Mouse (Mus musculus) brain, embryonic 14.5 days (tissue): Measurements from ENCODE around the gene Fads2. TPM values are rescaled to one million over a fixed set of nuclear protein-coding genes. Genes with fewer than 3 reads are reported as not detected.
"Not testable (repeated sequence)": the region's sequence is repeated elsewhere in the genome, so short reads cannot be mapped to it uniquely, and the experiment has no call there.

Experiments
- DNase-seq: peaks from one replicate; pipeline ENCODE4 v3.0.0-alpha.2; 2011; ENCODE audit warnings: low read depth
- CTCF ChIP-seq: fragments of 200-500 bp; IDR thresholded peaks from 2 replicates; pipeline ENCODE4 v1.5.1; 2012; ENCODE audit warnings: inconsistent platforms, mild to moderate bottlenecking, moderate library complexity, borderline replicate concordance; ENCODE audit not compliant: insufficient read depth, insufficient read length; ENCODE audit errors: extremely low read depth
- POLR2A ChIP-seq: fragments of 200-500 bp; IDR thresholded peaks from 2 replicates; pipeline ENCODE4 v1.6.1; 2012; ENCODE audit warnings: mild to moderate bottlenecking, inconsistent platforms, borderline replicate concordance; ENCODE audit not compliant: poor library complexity, insufficient read depth, insufficient read length, severe bottlenecking; ENCODE audit errors: extremely low read depth
- polyA plus RNA-seq: library from polyadenylated mRNA; depleted of rRNA; stranded (reverse); fragments of >200 nt; gene quantifications from 2 replicates; pipeline ENCODE4 v1.2.3, GENCODE M21; 2012; rRNA removed

The Fads2 gene
- 195 and 216 TPM in 2 replicates for polyA plus RNA-seq

GRCm38 (mm10) chr19:10101341-10102053 lies at the start of gene Fads2:
Gene Fads2 (minus strand): TSS chr19:10101746.
- TF ChIP-seq POLR2A = peak; percentile 70
- TF ChIP-seq CTCF = 0 out of 2 replicates have a peak, but pooled peaks have one; percentile 3
- DNase-seq = peak; percentile 99

- DNase-seq = no peak
- TF ChIP-seq CTCF (no peak), POLR2A (no peak)
These were observed 47.6 kb upstream of the Fads2 start for GRCm38 (mm10) chr19:10149189-10149588.

DNA sequence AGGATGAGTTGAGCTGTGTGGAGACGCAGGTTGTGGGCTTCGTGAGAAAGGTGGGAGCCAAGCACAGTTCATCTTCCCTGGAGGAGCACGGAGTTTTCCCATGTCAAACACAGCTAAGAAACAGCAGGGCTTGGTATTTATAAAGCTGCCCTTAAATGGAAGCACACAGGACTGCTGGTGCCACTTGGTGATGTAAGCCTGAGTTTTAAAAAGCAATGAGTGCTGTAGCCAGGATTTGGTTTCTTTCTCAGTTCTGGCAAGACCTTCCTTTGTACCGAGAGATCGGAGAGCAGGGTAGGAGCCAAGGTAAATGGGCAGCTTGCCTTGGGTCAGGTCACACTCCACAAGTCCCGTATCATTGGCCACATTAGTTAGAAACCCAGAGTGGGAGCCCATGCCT lies 47.0 kb upstream of the Fads2 start:
- TF ChIP-seq POLR2A = no peak
- no peak for TF ChIP-seq CTCF
- DNase-seq = peak; percentile 6

DNA sequence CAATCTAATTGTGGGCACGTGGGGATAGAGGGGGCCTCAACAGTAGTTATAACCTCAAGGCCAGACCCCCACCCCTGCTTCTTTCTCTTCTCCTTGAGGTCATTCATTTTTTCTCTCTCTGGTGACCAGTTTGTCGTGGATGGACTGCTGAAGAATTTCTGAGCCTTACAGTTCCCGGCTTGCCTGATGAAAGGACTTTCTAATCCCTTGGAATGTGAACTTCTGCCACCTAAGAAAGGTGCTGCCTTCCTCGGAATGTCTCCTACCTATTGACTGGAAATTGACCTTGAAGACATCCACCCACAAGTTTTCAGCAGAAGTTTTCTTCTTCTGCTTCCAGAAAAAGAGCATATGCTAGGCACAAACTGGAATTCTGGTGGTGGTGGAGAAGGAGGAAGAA lies 42.9 kb upstream of the Fads2 start:
- no peak for TF ChIP-seq CTCF
- TF ChIP-seq POLR2A = no peak
- DNase-seq = no peak

DNA sequence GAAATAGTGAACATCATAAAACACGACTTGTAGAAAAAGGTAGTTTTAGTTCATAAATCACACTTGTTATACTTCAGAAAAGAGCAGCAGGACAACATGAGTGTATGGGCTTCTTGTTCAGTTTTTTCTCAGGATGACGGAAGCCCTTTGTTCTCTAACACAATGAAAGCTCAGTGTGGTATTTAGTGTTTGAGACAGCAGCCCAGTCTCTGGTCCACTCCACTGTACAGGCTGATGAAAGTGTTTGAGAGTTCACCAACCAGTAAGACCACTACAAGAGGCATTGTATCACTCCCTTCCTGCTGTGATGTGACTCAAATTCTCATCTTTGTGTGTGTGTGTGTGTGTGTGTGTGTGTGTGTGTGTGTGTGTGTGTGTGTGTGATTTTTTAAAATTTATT lies 42.1 kb upstream of the Fads2 start:
- DNase-seq = peak; percentile 60
- no peak for TF ChIP-seq CTCF
- no peak for TF ChIP-seq POLR2A

DNA sequence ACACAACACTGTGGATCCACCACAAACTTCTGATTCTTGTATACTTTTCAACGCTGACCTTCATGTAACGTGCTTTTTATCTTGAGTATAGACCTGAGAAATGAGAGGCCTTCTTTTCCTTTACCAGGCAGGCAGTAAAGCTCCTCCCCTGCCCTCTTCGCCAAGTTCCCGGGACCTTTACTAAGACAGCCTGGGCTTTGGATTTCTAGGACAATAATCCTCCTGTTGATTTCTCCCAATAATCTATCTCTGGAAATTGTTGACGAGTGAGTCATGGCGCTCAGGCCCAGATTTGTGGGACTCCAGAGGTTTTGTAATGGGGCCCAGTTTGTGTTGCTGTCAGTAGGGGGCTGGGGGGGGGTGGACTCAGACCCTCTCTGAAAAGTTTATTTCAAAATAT lies 38.2 kb upstream of the Fads2 start:
- no peak for TF ChIP-seq CTCF
- TF ChIP-seq POLR2A = no peak
- DNase-seq = no peak

DNA sequence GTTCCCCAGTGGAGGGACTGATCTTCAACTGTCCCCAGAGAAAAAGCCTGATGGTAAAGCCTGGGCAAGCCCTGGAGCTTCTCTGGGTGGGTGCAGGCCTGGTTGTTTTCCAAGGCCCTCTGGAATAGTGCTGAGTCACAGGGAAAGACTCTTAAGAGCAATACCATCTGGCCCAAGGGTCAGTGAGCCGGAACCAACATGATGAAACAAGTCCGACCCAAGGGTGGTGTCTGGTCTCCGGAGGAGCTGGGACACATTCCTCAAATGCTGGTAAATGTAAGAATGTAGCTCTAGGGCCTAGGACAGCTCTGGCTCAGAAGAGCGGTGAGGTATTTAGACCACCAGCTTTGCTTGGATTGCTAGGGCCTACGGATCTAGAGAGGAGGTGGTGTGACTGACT lies 35.9 kb upstream of the Fads2 start:
- TF ChIP-seq POLR2A (no peak), CTCF (no peak)
- no peak for DNase-seq

DNA sequence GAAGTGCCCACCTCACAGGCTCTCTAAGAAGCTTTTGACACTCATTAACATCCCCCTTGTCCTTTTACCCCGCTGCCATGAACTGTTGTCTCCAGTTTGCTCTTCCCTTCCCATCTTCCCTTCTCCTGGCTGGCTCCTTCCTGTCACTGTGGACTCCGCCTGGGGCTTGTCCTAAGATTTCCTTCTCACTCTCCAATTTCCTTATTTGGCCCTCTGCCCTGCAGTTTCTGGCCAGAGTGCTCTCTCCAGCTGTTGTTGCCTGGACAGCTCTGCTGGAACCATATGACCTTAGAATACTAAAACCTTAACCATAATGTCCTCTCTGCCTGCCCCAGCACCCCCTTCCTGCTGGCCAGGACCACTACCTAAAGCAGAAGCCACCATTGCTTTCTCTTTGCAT lies 33.1 kb upstream of the Fads2 start:
- TF ChIP-seq CTCF = no peak
- TF ChIP-seq POLR2A = no peak
- DNase-seq = no peak

DNA sequence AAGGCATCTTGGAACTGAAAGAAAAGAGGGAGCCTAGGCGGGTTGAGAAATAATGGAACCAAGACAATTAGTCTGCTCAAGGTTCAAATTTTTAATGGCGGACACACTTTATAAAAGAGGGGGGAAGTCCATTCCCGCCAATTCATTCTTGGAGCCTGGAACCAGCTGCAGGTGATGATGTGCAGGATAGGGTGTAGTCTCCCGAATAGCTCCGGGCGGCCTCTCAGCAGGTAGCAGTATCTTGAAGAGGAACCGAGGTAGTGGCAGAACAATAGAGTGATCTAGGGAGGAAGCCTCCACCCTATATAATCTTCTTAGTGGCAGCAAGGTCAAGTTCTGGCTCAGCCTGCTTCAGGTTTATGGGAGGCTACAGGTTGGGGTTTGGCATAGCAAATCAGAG lies 28.0 kb upstream of the Fads2 start:
- DNase-seq = not testable (repeated sequence)

DNA sequence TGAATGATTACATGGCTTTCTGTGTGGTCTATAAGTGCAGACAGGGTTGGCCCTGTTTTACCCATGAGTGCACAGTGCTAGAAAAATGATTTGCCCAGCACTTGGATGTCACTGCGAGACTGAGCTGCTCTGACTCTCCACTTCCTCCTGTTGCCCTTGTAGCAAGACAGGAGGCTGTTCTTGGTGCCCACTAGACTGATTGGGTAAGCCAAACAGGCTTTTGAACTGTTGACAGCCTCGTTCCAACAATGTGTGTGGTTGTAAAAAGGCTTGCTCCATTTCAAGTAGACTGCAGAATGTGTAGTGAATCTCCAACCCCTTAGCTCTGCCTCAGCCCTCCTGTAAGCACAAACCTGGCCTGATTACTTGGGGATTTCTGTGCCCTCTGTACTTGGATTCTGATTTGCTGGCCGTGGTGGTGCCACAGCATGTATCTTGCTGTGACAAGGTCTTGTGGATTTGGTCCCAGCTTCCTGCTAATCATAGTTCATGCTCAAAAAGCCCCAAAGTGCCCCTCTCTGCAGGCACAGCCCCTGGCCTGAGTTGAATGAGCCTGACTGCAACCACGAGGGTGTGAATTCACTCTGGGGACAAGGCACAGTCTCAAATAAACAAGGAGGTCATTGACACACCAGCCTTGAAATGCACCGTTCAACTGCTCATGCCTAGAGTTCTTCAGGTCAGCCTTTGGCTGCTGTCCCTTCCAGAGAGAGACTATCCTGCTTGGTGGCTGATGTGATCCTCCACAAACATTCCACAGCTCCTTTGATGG lies 25.1 kb upstream of the Fads2 start:
- no peak for TF ChIP-seq POLR2A
- no peak for TF ChIP-seq CTCF
- DNase-seq = no peak

GRCm38 (mm10) chr19:10123892-10124634 lies 22.5 kb upstream of the Fads2 start:
- peak; percentile 23 for DNase-seq
- TF ChIP-seq POLR2A (no peak), CTCF (no peak)

- no peak for DNase-seq
- TF ChIP-seq CTCF = no peak
- TF ChIP-seq POLR2A = no peak
These were observed 20.6 kb upstream of the Fads2 start for GRCm38 (mm10) chr19:10122021-10122631.

DNA sequence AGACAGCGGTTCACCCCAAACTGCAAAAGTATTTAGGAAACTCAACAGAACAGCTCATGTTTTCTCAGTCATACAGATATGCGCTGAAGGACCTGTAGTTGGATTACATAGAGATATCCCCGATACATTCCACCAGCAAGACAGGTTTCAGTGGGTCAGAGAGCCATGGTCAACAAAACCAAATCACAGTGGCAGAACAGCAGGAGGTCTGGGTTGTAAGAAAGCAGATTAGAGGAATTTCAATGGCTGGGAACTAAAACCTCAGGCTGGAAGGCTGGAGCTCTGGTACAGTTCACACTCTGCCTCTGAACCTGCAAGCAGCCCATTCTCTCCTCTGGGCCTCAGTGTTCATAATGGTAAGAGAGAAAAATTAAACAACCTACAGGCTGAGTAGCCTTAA lies 15.1 kb upstream of the Fads2 start:
- DNase-seq = no peak
- no peak for TF ChIP-seq CTCF
- TF ChIP-seq POLR2A = no peak
